Mouse (Mus musculus): ENCODE results near the gene Ache.

Gene Ache

DNA sequence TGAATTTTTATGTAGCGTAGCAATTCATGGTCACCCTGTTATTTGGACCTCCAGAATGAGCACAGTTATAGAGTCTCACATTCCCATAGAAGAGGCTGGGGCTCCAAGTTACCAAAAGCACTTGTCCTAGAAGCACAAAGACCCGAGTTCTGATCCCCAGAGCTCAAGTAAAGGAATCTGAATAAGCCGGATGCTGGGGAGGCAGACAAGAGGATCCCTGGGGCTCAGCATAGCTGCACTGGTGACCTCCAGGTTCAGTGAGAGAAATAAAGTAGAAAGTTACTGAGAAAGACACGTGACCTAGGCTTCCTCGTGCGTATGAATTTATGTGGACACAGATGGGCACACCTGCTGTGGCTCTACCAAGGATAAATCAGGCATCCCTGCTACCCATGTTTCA lies 47.7 kb downstream of the Ache start:
- DNase-seq, result no peak

- DNase-seq, result no peak
These were observed 49.9 kb downstream of the Ache start for GRCm38 (mm10) chr5:137337190-137337589.

- peak; percentile 90 to 96 for DNase-seq
These were observed 50.9 kb downstream of the Ache start for GRCm38 (mm10) chr5:137338256-137338655.

GRCm38 (mm10) chr5:137338663-137339289 lies 51.5 kb downstream of the Ache start:
- peak in 1 of 2 experiments; percentile 53 for DNase-seq

- DNase-seq, result peak; percentile 54 to 70
These were observed 52.1 kb downstream of the Ache start for GRCm38 (mm10) chr5:137339290-137339979.

- no peak for DNase-seq
These were observed 52.9 kb downstream of the Ache start for GRCm38 (mm10) chr5:137340222-137340621.

DNA sequence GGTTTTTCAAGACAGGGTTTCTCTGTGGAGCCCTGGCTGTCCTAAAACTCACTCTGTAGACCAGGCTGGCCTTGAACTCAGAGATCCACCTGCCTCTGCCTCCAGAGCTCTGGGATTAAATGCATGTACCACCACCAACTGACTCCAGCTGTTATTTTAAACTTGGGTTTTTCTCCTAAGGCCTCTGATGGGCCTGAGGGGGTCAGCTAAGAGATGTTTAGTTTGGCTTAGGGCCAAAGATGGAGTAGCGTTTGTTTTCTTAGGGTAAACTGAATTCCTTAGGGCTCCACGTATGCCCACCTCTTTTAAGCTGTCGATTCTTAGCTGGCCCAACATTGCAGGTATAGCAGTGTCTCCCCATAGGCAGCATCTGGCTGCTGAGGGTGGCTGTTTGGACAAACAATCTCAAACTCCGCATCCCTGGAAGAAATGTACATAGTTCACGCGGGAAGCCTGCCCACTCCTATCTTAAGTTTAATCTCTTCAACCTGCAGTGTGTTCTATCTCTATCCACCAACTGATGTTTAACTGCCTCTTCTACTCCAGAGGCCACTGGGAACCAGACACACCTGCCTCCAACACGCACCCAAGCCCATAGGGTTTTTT lies 55.2 kb downstream of the Ache start:
- DNase-seq, result no peak

- DNase-seq, result no peak
These were observed 56.1 kb downstream of the Ache start for GRCm38 (mm10) chr5:137343412-137343811.

DNA sequence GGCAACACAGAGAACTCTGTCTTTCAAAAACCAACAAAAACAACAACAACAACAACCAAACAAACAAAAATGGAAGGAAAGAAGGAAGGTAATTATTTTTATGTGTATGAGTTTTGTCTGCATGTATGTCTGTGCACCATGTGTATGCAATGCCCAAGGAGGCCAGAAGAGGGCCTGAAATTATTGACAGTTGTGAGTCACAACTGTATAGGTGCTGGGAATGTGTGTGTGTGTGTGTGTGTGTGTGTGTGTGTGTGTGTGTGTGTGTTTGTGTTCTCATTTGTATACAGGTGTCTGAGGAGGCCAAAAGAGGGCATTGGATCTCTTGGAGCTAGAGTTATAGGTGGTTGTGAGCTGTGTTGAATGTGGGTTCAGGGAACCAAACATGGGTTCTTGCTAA lies 56.5 kb downstream of the Ache start:
- DNase-seq, result no peak
